Mouse (Mus musculus) gastrocnemius, postnatal 4 days (tissue): ENCODE measurements at regions not wholly inside any gene's neighbourhood (a gene's known extent, or its start where the extent isn't known, plus 50 kb on each side); places are given as distances from the start of the nearest gene placed in this dataset.

Source experiments
- DNase-seq, 2 experiments: peaks; one replicate each; pipeline ENCODE4 v3.0.0; 2021 to 2022; ENCODE audit warnings: low spot score in 2 of 2, mixed read lengths in 2 of 2

GRCm38 (mm10) chr9:32049546-32049945 lies 66.4 kb upstream of the Arhgap32 start:
- DNase-seq = no peak

DNA sequence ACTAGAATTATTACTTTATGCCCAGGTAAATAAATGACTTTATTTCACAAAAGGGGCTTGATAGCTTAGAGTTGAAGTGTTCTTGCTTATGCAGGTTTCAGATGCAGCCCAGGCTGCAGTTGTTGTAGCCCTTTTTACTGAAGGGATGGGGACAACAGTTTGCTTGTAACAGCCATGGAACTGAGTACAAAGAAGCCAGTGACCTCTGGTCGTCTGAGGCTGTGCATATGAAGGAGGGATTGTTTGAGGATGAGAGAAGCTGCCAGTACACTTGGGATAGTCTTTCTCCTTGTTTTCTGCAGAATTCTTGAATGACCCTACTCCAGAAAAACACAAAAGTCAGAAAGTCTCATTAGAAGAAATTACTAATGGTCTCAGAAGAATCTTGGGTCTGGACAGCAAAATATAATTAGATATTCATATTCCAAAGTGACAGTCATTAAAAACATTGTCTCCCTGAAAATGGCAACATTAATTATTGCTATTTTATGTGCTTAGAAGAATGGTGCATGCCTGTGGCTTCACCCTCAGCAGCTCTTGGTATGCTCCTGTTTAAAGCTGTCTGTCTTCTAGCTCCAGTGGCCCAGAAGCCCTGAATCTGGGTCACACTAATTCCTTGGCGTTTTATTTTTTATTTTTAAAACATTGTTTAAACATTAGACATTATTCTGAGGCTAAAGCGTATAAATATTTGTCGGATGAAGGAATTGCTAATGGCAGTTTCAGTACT lies 61.9 kb upstream of the Arhgap32 start:
- no peak for DNase-seq

- no peak for DNase-seq
Observed at GRCm38 (mm10) chr9:32057427-32058115, 58.4 kb upstream of the Arhgap32 start.

GRCm38 (mm10) chr9:32062740-32063139 lies 53.2 kb upstream of the Arhgap32 start:
- no peak for DNase-seq

DNA sequence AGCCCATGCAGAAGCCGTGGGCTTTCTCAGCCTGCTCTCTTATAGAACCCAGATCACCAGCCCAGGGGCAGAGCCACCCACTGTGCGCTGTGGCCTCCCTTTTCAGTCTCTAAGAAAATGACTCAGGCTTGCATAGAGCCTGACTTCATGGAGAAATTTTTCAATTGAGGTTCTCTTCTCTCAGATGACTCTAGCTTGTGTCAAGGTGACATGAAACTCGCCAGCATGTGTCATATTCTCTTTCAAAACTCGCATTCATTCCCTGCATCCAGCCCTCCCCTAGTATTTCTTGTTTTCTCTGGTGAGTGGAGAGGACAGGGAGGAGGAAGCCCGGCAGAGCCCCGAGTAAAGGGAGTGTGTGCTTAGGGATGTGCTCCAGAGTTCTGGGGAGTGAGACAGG lies 52.4 kb upstream of the Arhgap32 start:
- DNase-seq = no peak

GRCm38 (mm10) chr9:32064007-32064550 lies 51.9 kb upstream of the Arhgap32 start:
- DNase-seq = no peak
